Mouse (Mus musculus) lung, adult 2 months (tissue): Measurements from ENCODE around the gene Psmc1. TPM values are rescaled to one million over a fixed set of nuclear protein-coding genes. Genes with fewer than 3 reads are reported as not detected.
A peak's percentile ranks its signal among the peaks of the same experiment; 100 is the strongest.

Source experiments
- DNase-seq: peaks from one replicate; pipeline ENCODE4 v3.0.0; 2022
- H3K4me1 ChIP-seq: fragments of 200-500 bp; 2 replicates; pipeline ENCODE4 v1.6.1; 2011; ENCODE audit warnings: low read length; ENCODE audit not compliant: control insufficient read depth, insufficient read depth
- H3K4me3 ChIP-seq: fragments of 200-500 bp; replicated peaks from 2 replicates; pipeline ENCODE3; 2011; ENCODE audit warnings: low read depth, mild to moderate bottlenecking, control low read depth, low read length; ENCODE audit errors: extremely low read depth
- CTCF ChIP-seq: fragments of 200-500 bp; IDR thresholded peaks from 2 replicates; pipeline ENCODE4 v1.5.1; 2011; ENCODE audit warnings: mild to moderate bottlenecking, low read length, control low read depth; ENCODE audit not compliant: insufficient read depth
- POLR2A ChIP-seq: fragments of 200-500 bp; IDR thresholded peaks from 2 replicates; pipeline ENCODE4 v1.6.1; 2011; ENCODE audit warnings: low read depth, mild to moderate bottlenecking, control low read depth, low read length, borderline replicate concordance; ENCODE audit errors: extremely low read depth
- WGBS: fragments of 180-500 bp; shearing (Covaris S2); methylation state at CpG from one replicate; pipeline ENCODE4 v1.1.7; 2018; 5-methylcytosine and 5-hydroxymethylcytosine counted together
- polyA plus RNA-seq: library from polyadenylated mRNA; depleted of rRNA; stranded (reverse); fragments of >200 nt; gene quantifications from 2 replicates; pipeline ENCODE4 v1.2.3, GENCODE M21; 2012; rRNA removed

Gene Psmc1
- polyA plus RNA-seq, 1 experiment = 34.2 TPM

DNA sequence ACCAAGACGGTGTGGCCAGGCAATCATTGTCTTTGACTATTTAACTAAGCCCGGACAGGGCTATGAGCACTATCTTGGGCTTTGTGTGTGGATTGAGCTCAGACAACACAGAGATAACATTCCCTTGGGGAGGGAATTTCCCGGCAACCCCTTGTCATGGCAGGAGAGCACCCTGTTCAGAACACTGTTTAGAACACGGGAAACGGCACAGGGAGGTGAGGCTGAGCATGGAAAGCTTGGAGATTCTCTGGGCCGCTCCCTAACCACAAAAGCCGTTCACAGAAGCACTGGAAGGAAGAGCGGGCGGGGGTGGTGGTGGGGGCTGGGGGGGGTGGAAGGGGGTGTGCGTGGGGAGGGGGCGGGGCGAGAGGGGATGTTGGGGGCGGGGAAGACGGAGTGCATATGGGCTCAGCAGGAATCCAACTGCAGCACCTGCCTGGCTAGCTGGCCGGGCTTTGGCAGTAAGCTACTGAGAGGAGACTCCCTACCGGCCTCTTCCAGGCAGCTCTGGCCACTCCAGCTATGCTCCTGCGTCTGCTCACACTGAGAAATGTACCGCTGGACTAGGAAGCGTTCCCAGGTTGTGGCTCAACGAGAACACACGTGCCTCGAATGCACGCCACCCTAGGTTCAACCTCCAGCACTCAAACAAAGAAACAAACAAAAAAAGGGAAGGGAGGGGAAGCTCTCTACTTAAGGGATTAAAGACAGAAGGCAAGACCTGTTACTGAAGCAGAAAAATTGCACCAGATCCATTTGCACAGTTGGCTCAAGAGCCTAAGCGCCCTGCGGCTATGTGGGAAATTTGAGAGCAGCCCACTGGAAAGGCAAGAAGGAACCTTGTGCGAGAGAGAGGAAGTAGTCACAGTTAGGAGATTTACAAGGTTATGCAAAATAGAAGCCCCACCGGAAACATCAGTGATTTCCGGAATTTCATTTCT is 58.2 kb downstream of the Psmc1 start:
- H3K4me1 ChIP-seq = peaks cover 3% of the 10 kb centered on the region; the same call in 1 of the 2 replicates
- TF ChIP-seq POLR2A (peak; percentile 34; the same call in 1 of the 2 replicates), CTCF (no peak)
- H3K4me3 ChIP-seq = peak overlapping the region; percentile 41
- DNase-seq = peak; percentile 43
- WGBS = 8% methylated on average over 28 of the region's 28 CpGs

DNA sequence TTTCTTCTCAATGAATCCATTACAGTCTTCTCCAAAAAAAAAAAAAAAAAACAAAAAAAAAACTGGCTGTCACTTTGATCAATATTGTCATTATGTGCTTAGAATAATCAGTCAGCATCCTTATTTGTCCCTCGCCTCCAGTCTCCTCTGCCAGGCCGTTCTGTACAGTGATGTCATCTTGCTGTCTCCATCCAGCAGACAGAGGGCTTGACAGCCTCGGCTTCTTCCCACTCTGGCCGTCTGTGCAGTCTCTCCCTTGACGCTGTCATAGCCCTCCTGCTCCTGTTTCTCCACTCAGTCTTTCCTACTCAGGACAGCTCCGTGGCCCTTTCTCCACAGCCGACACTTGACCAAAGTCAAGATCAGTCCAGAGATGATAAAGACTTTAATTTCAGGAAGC is 62.5 kb downstream of the Psmc1 start:
- WGBS = 44% methylated on average over 7 of the region's 7 CpGs
- DNase-seq = no peak
- H3K4me1 ChIP-seq = peaks cover 3% of the 10 kb centered on the region; the same call in 1 of the 2 replicates
- H3K4me3 ChIP-seq = no peak overlapping the region
- TF ChIP-seq CTCF (no peak), POLR2A (no peak)

Other genes starting within 250 kb of the Psmc1 start
- gene Efcab11, start 225.7 kb upstream of the Psmc1 start, polyA plus RNA-seq = 0.34 and 0.48 TPM in 2 replicates
- 10.2 and 12.9 TPM in 2 replicates for gene Tdp1, start 225.6 kb upstream of the Psmc1 start, polyA plus RNA-seq
- gene Kcnk13, start 145.7 kb upstream of the Psmc1 start, polyA plus RNA-seq = 2.5 and 3.0 TPM in 2 replicates
- 7.0 and 11.6 TPM in 2 replicates for gene Nrde2, start 49.5 kb downstream of the Psmc1 start, polyA plus RNA-seq
- gene Calm1, start 89.3 kb downstream of the Psmc1 start, polyA plus RNA-seq = 399 and 586 TPM in 2 replicates